Mouse (Mus musculus) retina, embryonic 14.5 days (tissue): Measurements from ENCODE around the gene Ccdc110.

Experiments used
- DNase-seq: peaks from one replicate; pipeline ENCODE4 v3.0.0-alpha.2; 2015; ENCODE audit warnings: low spot score

Ccdc110 gene

DNA sequence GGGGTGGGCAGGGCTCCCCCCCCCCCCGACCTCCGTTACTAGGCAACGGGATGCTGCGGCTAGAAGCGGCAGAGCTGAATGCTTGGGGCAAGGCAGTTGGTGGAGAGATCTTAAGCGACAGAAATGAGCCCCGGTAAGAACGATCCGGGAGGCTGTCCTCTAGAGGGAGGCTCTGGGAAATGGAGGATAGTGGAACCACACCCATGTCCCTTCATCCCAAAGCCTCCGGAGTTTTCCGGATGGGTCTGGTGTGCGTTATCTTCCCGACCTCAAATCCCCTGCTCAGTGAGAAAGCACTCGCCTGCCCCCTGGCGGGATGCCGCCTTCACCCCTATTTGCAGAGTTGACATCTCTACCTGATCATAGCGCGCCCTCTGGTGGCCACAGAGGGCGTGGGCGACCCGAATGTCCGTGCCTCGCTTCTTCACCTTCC is at the start of gene Ccdc110:
TSS of gene Ccdc110 (plus strand) at position 38 of the 433 bp plus-strand sequence.
- peak; percentile 98 for DNase-seq

DNA sequence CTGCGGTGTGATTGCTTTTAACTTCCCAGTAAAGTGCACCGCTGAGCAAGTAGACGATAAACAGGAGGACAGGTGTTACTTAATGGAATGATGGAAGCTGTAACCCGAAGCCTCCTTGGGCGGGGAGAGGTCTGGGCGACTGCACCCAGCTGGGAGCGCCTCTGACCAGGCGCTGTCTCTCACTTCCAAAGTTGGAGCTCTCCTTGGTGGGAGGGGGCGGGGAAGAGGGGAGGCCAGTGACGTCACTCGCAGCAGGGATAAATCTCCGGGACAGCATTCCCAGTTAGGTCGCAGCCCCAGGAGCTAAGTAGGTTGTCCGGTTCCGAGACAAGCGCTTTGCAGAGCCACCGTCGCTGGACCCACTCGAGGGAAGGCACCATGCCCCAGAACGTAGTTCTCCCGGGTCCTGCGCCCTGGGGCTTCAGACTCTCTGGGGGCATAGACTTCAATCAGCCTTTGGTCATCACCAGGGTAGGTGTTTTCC is 49.2 kb upstream of the Ccdc110 start, which contains the start of gene Pdlim3:
TSS of gene Pdlim3 (plus strand) at position 260 of the 484 bp plus-strand sequence.
- DNase-seq, result peak; percentile 63

DNA sequence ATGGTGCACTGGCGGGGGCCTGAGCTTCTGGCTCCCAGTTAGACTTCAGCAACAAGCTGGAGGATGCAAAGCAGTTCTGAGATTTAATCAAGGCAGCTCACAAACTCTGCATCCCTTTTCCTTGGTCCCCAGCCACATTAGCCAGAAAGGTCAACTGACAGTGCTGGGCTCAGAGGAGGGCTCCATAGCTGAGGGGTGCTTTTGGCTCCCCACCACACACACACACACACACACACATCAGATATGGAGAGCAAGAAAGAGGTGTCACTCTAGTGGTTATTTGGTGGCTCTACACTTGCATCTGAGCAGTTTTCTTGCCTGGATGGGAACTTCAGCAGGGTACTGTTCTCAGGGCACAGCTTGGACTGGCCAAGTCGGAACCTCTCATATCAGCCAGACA is 48.6 kb upstream of the Ccdc110 start:
- peak; percentile 27 for DNase-seq

DNA sequence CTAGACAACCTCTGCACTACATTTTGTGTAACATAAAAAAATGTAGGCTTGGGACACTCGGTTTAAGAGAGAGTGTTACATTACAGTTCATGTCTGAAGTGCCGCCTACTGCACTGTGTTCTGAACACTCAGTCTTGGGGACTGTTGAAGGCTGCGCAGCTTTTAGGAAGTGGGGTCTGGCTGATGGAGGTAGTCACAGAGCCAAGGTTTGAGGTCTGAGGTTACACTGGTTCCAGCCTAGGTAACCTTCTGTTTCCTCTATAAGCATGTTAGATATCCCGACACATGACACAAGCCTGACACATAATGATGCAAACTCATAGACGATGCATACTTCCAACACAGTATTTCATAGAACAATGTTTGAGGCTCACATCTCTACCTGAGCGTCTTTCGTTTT is 44.7 kb upstream of the Ccdc110 start:
- DNase-seq, result no peak

DNA sequence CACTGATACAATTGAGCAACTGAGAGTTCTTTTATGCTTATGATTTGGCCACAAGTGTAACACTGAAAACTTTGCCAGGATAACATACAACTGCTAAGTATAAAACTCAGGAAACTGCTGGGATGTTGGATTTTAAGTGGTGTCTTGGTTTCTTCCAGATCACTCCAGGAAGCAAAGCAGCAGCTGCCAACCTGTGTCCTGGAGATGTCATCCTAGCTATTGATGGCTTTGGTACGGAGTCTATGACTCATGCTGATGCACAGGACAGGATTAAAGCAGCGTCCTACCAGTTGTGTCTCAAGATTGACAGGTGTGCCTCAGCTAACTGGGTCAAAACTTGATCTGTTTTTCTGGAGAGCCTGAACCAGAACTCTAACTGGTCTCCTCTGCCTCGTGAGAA is 37.8 kb upstream of the Ccdc110 start:
- DNase-seq, result no peak

DNA sequence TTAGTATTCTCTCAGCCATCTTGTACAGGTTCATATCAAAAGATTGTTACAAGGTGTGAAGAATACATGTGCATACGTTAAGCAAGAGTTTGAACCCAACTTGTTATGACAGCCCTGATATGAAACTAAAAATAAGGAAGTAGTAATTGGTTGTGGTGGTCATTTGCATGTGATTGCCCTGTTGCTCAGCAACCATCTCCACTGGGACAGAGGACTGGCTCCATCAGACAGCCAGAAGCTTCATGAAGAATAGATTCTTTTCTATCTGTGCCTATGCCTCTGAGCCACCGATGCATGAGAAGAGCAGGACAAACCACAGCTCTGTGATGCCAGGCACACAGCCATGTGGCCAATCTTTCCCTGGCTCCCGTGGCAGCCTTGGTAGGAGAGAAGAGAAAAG is 34.6 kb upstream of the Ccdc110 start:
- no peak for DNase-seq

DNA sequence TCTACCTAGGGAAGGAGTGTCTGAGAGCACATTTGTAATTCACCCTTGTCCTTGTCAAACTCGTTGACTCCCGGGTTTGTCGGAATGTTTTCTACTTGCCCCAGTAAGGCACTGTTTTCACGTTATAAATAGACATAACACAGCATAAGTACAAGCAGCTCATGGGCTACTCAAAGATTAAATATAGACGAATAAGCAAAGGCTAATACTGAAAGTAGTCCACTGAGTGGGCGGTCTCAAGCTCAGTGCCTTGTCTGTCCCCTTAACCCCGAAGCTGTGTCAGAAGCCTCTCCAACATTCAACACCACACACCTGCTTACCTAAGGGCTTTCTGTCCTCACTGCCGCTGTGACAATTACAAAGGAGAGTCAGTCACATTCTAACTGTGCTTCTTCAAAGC is 32.8 kb upstream of the Ccdc110 start:
- no peak for DNase-seq

DNA sequence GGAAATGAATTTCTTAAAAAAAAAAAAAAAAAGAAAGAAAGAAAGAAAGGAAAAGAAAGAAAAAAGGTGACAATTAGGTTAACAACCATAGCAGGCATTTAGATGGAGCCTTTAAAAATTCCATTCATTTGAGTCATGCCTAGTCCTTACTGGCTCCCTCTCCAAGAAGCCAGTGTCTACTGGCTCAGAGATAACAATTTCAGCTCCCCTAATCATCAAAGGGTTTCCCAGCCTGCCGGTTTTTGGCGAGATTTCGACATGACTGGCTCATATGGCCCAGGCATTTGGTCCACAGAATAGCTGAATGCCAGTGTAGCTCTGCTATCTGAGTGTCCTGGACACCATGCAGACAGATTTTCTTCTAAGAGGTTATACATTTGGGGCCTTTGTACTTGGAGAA is 30.8 kb upstream of the Ccdc110 start:
- DNase-seq, result no peak

DNA sequence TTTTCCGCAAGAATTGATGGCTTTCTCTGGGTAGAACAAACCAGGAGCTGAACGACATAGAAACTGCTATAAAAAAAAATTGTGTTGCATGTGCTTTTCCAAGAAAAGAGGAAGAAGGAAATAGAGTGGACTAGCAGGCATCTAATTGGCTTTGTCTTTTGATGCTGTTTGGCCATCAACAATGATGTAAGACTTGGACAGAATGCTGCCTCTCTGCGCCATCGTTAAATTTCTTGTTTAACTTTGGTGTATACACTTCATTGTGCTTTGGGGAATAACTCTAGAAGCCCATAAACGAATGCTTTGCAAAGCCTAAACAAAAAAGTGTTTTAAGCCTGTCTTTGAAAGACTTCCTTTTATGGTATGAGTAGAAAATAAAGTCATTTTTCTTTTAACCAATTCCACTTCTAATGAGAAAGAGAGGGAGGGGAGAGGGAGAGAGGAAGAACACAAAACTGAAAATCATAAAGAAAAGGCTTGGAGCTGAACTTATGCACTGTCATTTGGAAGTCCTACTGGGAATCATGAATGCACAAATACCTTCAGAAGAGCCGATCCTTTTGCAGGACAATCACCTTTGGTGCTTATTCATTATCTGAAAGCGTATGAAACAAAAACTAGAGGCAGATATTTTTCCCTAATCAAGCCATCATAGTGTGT is 28.7 kb upstream of the Ccdc110 start:
- no peak for DNase-seq

DNA sequence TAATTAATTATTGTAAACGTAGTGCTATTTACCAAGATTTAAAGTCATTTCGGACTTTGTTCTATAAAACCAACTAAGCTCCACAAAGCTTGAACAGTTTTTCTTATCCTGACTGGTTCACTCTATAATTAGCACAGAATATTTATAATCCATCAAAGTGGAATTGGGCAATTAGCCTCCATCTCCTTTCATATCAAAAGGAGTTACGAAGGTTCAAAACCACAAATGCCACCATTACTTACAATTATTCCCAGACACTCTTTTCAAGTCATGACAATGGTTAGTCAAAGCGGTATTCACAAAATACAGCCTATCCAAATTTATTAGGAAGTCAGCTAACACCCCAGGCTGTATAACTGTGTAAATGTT is 28.2 kb upstream of the Ccdc110 start:
- DNase-seq, result no peak

DNA sequence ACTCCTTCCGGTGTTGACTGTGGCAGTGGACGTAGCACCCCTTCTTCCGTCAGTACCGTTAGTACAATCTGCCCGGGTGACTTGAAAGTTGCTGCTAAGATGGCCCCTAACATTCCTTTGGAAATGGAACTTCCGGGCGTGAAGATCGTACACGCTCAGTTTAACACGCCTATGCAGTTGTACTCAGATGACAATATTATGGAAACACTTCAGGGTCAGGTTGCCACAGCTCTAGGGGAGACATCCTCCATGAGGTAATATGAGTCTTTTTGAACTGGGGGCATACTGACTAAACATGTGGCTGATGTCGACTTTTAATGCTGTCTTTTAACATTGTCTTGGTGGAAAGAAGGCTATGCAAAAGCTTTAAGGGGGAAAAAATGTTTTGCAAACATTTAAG is 20.7 kb upstream of the Ccdc110 start:
- no peak for DNase-seq

DNA sequence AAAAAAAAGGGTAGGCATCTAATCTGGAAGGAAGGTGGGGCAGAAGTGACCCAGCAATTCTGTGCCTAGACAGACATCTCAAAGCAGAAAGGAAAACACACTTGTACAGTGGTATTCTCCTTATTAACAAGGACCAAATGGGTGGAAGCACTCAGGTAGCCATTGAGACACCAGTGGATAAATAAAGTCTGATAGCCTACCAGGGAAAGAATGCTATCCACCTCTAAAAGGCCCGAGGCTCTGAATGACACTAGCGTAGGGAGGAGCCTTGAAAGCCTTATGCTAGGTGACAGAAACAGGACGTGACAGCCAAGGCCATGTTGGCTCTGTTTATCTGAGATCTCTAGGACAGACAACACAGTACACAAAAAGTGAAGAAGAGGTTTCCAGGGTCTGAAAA is 17.9 kb upstream of the Ccdc110 start:
- no peak for DNase-seq

DNA sequence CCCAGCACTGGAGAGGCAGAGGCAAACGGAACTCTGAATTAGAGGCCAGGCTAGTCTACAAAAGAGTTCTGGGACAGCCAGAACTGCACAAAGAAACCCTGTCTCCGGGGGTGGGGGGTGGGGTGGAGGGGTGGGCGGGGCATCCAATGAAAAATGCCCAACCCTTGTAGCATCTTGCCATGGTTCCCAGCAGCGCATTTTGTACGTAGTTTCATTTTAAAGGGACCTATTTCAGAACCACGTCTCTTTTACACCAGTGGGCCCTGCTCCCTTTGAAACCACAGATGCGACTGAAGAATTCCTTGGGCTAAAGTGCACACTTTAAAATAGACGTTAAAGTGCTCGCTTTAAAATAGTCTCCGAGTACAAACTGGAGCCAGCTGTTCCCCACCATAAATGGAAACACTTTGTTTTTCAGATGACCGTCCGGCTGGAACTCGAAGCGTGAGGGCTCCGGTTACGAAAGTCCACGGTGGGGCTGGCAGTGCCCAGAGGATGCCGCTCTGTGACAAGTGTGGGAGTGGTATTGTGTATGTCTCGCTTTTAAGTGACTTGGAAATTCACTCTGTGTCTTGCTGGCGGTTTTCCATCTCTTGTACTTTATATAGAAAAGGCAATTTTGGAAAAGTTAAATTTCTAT is 17.3 kb upstream of the Ccdc110 start:
- DNase-seq, result no peak

DNA sequence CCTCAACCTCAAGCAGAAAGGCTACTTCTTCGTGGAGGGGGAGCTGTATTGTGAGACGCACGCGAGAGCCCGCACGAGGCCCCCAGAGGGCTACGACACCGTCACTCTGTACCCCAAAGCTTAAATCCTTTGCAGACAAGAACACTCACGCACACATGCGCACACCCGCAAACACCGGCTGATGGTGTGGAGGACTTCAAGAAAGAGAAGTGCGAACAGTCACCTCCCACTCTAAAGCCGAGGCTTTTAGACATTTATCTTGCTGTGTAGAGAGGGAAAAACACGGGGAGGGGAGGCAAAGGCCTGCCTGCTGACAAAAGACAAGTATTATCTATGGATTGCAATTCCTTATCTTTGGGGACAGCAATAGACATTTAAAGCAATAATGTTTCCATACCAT is 15.5 kb upstream of the Ccdc110 start:
- no peak for DNase-seq

DNA sequence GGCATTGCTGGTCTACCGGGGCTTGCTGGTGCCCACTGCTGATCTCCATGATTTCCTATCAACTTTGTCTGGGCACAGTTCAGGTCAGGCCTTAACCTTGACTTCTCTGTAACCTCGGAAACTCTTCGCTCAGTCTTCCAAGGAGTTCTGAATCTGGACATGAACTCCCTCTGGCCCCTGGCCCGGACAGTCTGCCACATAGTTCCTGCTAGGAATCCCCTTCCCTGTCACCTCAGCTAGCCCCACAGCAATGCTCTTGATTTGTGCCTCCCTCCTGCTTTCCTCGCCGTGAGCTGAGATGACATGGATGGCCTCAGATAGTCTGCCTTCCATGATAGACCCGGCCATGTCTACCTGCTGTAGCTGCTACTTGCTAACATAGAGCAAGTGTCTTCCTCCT is 14.0 kb upstream of the Ccdc110 start:
- no peak for DNase-seq

DNA sequence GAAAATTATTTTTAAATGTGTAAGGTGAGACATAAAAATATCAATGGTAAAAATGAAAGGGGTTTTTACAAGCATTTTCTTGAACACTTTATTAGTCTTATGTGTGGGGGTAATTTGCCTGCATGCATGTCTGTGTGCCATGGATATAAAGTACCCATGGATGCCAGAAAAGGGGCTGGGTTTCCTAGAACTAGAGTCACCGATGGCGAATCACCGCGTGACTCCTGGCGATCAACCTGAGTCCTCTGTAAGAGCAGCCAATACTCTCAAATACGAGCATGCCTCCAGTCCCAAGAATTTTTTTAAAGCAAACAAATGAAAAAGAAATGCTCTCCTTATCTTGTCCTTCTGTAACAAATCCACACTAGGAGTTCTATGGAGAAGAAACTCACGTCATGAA is 12.3 kb upstream of the Ccdc110 start:
- no peak for DNase-seq

DNA sequence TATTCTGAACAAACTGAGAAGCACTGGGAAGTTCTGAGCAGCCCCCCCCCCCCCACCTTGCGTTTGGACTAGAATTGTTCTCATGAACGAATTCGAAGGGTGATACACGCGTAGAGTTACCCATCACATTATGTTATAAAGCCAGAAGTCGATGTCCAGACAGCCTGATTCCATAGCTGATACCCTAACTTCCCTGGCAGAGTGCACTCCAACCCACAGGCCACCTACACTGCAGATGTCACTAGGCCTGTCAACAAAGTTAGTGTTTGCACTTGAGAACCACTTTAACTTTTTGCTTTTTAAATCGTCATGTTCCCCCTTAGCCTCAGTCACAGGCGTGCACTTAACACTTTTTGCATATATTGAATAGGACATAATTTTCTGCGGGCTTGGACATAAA is 2.6 kb downstream of the Ccdc110 start:
- DNase-seq, result no peak

DNA sequence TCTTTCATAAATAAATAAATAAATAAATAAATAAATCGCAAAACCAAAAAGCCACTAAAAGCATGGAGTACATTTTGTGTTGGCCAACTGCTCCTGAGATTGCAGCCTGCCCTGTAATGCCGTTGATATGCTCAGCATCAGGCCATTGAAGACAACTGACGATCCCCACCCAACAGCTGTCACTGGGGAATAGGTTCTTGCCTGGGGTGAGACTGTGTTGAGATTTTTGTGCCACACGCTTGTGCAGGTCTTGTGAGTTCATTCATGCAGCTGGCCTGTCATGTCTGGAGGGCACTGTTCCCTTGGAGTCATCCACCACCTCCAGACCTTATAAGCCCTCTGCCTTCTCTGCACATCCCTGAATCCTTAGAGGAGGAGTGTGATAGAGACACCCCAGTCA is 11.9 kb downstream of the Ccdc110 start:
- no peak for DNase-seq

DNA sequence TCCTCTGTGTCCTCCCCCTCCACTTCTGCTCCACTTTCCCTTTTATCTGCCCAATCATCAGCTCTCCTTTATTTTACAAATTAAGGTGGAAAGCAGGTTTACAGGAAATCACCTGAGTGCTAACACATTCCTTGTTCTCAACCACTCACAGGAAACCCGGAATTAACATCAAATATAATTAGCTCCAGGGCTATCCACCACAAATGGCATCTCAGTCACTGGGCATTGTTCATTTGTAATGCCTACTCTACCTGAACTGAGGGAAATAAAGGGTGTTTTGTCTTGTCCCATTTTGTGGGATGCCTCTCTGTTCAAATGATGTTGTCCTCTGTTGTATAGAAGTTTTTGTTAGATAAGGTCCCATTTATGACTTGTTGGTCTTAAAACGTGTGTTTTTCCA is 16.2 kb downstream of the Ccdc110 start:
- no peak for DNase-seq

DNA sequence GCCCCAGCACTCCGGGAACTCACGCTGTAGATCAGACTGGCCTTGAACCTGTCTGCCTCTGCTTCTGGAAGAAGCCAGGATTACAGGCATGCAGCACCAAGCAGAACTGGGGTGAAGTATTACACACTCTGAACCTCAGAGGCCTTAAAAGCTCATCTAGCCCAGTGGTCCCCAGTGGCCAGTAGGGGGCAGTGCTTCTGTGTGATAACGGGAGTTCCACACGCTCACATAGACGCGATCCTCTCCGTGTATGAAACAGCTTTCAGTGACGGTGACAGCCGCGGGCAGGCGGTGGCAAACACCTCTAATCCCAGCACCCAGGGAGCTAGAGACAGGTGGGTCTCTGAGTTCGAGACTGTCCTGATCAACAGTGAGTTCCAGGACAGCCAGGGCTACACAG is 36.5 kb downstream of the Ccdc110 start:
- no peak for DNase-seq

DNA sequence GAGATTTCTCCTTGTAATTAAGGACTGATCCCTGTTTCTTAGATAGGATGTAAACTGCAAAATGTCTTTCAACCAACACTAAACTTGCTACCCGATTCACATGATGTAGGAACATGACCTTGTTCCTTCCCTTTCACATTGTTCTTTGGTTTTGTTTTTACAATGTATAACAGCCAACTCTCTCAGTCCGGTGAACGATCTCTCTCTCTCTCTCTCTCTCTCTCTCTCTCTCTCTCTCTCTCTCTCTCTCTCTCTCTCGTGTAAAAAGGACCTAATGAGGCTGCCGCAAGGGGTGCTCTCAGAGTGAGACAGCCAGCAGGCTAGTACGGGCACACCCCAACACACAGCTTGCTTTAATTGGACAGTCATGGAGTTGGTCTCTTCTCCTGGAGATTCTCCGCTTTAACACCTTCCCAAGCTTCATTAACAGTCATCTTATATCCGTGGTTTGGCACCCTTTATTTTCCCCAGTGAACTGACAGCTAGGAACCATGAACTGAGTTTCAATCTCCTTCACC is 39.6 kb downstream of the Ccdc110 start:
- DNase-seq, result peak; percentile 19

DNA sequence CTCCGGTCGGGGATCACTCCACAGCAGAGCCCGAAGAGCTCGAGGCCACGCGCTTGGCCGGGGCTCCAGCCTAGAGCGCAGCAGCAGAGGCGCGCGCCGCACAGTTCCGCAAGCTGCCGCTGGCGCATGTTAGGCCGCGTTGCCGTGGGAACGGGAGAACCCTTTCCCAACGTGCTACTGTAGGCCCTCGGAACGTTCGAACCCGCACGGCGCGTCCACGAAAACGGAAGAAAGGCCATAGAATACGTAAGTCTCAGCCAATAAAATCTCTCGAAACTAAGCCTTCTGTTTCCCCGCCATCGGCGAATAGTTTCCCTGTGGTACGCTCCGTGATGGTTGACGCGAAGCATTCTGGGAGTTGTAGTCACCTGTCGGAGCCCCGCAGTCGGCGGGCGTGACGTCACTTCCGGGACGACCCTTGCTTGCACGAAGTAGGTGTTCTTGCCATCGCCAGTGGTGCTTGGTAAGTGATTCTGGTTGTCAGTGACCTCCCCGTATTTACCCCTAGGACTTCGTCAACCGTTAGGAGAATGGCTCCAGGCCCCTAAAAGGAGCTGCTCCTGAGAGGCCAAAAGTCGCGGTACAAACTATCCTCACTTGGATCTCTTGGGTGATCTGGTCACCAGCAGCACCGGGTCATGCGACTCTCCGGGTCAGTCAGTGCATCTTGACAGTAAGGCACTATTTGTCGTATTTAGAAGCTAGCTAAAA is 40.9 kb downstream of the Ccdc110 start, which contains the start of the genes 1700029J07Rik and Ufsp2:
TSS of gene 1700029J07Rik (minus strand) at position 127 of the 711 bp plus-strand sequence.
TSS of gene Ufsp2 (plus strand) at position 403 of the 711 bp plus-strand sequence.
- DNase-seq, result peak; percentile 99
